In the genomic region with DNA sequence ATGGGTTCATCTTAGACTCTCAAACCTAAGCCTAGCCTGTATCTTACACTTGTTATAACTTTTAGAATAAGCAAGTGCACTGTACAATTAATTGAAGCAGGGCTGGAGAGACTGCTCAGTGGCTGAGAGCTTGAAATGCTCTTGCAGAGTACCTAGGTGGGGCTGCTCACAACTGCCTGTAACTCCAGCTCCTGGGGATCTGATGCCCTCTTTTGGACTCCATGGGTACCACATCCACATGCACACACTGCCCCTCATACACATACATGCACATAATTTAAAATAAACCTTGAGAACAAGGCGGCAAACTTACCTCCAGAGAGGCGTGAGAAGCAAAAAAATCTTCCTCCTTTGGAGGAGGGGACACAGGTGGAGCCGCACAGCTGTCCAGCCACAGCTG, we compare ENCODE assay signal across 11 mouse cellular contexts. TPM values are rescaled to one million over a fixed set of nuclear protein-coding genes. Genes with fewer than 3 reads are reported as not detected.
A peak's percentile ranks its signal among the peaks of the same experiment; 100 is the strongest.
DNase-seq lines count a peak whose midpoint lies in the region; ATAC-seq and TF ChIP-seq lines count a peak whose summit lies in the region.
"Had no signal": no experiment of that assay in that cellular context is flagged by ENCODE, and none has a peak within 500 bp of the region (broad histone marks: within the 10 kb centered on the region; RNA-seq: fewer than 3 reads in every experiment).

No protein-coding gene starts in this region.

- peak; percentile 42 for TF ChIP-seq CTCF in heart, postnatal 0 days (IDR thresholded peaks at IDR 0.05; ENCODE audit: low read depth)
- peak; percentile 52 for TF ChIP-seq CTCF in lung, adult 2 months (IDR thresholded peaks at IDR 0.05; ENCODE audit: insufficient read depth, low read length)
- no peak for TF ChIP-seq CTCF in thymus, adult 2 months (IDR thresholded peaks at IDR 0.05; ENCODE audit: borderline replicate concordance, control insufficient read depth, extremely low read depth, insufficient read depth, low read length, poor library complexity)

- DNase-seq in heart, postnatal 0 days (ENCODE audit: low spot score) = no peak
- no peak for DNase-seq in lung, adult 2 months
- DNase-seq in lung, postnatal 25 days (ENCODE audit: low spot score) = no peak
- DNase-seq in NIH3T3 (ENCODE audit: low read depth) = peak; percentile 49
- peak; percentile 27 for DNase-seq in lung, postnatal 36 days
- no peak for DNase-seq in thymus, adult 2 months
- DNase-seq: left cerebral cortex, postnatal 4 days; spleen, adult 18-20 months; thymus, postnatal 25 days had no signal

- H3K9ac ChIP-seq in heart, postnatal 0 days (replicated peaks; ENCODE audit: low read depth, low read length) = no peak overlapping the region
- H3K9ac ChIP-seq in heart, embryonic 12.5 days = no peak overlapping the region
- no peak overlapping the region for H3K9ac ChIP-seq in forebrain, embryonic 13.5 days

- peaks cover 74% of the 10 kb centered on the region for H3K36me3 ChIP-seq in heart, postnatal 0 days (replicated peaks; ENCODE audit: control insufficient read depth, insufficient read depth, low read length)
- peaks cover 89% of the 10 kb centered on the region for H3K36me3 ChIP-seq in heart, embryonic 12.5 days
- peaks cover 77% of the 10 kb centered on the region for H3K36me3 ChIP-seq in forebrain, embryonic 13.5 days (ENCODE audit: poor library complexity, severe bottlenecking)
- no peaks in the 10 kb centered on the region for H3K36me3 ChIP-seq in thymus, adult 2 months (ENCODE audit: control insufficient read depth, insufficient read depth, low read length)

- no peak overlapping the region for H3K27ac ChIP-seq in heart, postnatal 0 days (ENCODE audit: low read depth)
- no peak overlapping the region for H3K27ac ChIP-seq in heart, embryonic 12.5 days (ENCODE audit: poor library complexity, severe bottlenecking)
- H3K27ac ChIP-seq in forebrain, embryonic 13.5 days = no peak overlapping the region
- no peak overlapping the region for H3K27ac ChIP-seq in thymus, adult 2 months (ENCODE audit: control insufficient read depth, insufficient read depth, low read length)

- TF ChIP-seq POLR2A in lung, adult 2 months (IDR thresholded peaks at IDR 0.05; ENCODE audit: borderline replicate concordance, extremely low read depth, low read depth, low read length) = no peak
- no peak for TF ChIP-seq POLR2A in thymus, adult 2 months (IDR thresholded peaks at IDR 0.05; ENCODE audit: control insufficient read depth, extremely low read depth, insufficient read depth, low read length, poor library complexity)

- H3K4me1 ChIP-seq in heart, postnatal 0 days (ENCODE audit: control insufficient read depth, insufficient read depth) = no peaks in the 10 kb centered on the region
- no peaks in the 10 kb centered on the region for H3K4me1 ChIP-seq in heart, embryonic 12.5 days (replicated peaks)
- no peaks in the 10 kb centered on the region for H3K4me1 ChIP-seq in lung, adult 2 months (ENCODE audit: control insufficient read depth, insufficient read depth, low read length)
- H3K4me1 ChIP-seq in forebrain, embryonic 13.5 days = no peaks in the 10 kb centered on the region
- no peaks in the 10 kb centered on the region for H3K4me1 ChIP-seq in thymus, adult 2 months (replicated peaks; ENCODE audit: control insufficient read depth, insufficient read depth, low read length)

- no peaks in the 10 kb centered on the region for H3K9me3 ChIP-seq in heart, postnatal 0 days (replicated peaks; ENCODE audit: control insufficient read depth, low read length)
- H3K9me3 ChIP-seq in heart, embryonic 12.5 days (replicated peaks) = no peaks in the 10 kb centered on the region
- no peaks in the 10 kb centered on the region for H3K9me3 ChIP-seq in forebrain, embryonic 13.5 days (replicated peaks)

- no peak overlapping the region for H3K4me2 ChIP-seq in heart, postnatal 0 days (ENCODE audit: low read depth, low read length)
- H3K4me2 ChIP-seq in heart, embryonic 12.5 days = no peak overlapping the region
- no peak overlapping the region for H3K4me2 ChIP-seq in forebrain, embryonic 13.5 days

- ATAC-seq in heart, postnatal 0 days (ENCODE audit: insufficient read depth, low read depth) = no peak
- no peak for ATAC-seq in heart, embryonic 12.5 days (ENCODE audit: insufficient number of reproducible peaks, low FRiP score)
- no peak for ATAC-seq in forebrain, embryonic 13.5 days

- no peak for TF ChIP-seq EP300 in heart, postnatal 0 days (IDR thresholded peaks at IDR 0.05; ENCODE audit: low read depth)

- no peaks in the 10 kb centered on the region for H3K27me3 ChIP-seq in heart, postnatal 0 days (ENCODE audit: control insufficient read depth, insufficient read depth, low read length)
- H3K27me3 ChIP-seq in heart, embryonic 12.5 days (replicated peaks) = no peaks in the 10 kb centered on the region
- H3K27me3 ChIP-seq in forebrain, embryonic 13.5 days = no peaks in the 10 kb centered on the region
- no peaks in the 10 kb centered on the region for H3K27me3 ChIP-seq in thymus, adult 2 months (ENCODE audit: control insufficient read depth, insufficient read depth, low read length)

- H3K4me3 ChIP-seq in heart, postnatal 0 days (ENCODE audit: low read depth, low read length) = no peak overlapping the region
- no peak overlapping the region for H3K4me3 ChIP-seq in heart, embryonic 12.5 days
- no peak overlapping the region for H3K4me3 ChIP-seq in lung, adult 2 months (replicated peaks; ENCODE audit: extremely low read depth, low read depth, low read length)
- no peak overlapping the region for H3K4me3 ChIP-seq in forebrain, embryonic 13.5 days
- no peak overlapping the region for H3K4me3 ChIP-seq in thymus, adult 2 months (ENCODE audit: control insufficient read depth, insufficient read depth, low read length)

- WGBS in heart, postnatal 0 days = 88% methylated on average over 3 of the region's 3 CpGs
- 82% methylated on average over 3 of the region's 3 CpGs for WGBS in heart, embryonic 12.5 days
- WGBS in lung, adult 2 months = 88% methylated on average over 3 of the region's 3 CpGs
- WGBS in forebrain, embryonic 13.5 days = 80% methylated on average over 3 of the region's 3 CpGs
- 94% methylated on average over 3 of the region's 3 CpGs for WGBS in thymus, adult 2 months

RNA-seq across cellular contexts. Expression of gene Arfgap3, which starts 17.7 kb away (rescaled TPM):
- total RNA-seq in heart, postnatal 0 days (2014; rRNA removed; ENCODE audit: low replicate concordance) = 86.9 and 112 TPM in 2 replicates
- 22.4 and 25.4 TPM in 2 replicates for polyA plus RNA-seq in heart, postnatal 0 days (2015; fragmentation: Nextera tagmentation; extraction: Ambion mirVana)
- polyA plus RNA-seq in heart, embryonic 12.5 days (2016; fragmentation: Nextera tagmentation; extraction: Ambion mirVana) = 29.4 and 31.6 TPM in 2 replicates
- 27.2 and 31.1 TPM in 2 replicates for polyA plus RNA-seq in lung, adult 2 months (2012; rRNA removed)
- polyA plus RNA-seq in forebrain, embryonic 13.5 days (2015; fragmentation: Nextera tagmentation; extraction: Ambion mirVana) = 33.6 and 37.3 TPM in 2 replicates
- 15.0 and 23.0 TPM in 2 replicates for polyA plus RNA-seq in thymus, adult 2 months (2012; rRNA removed)

Comparison
In these comparisons a context has a peak if more than half of its experiments do, and no peak if none do; other contexts are left out.
1. DNase-seq: peak in NIH3T3 (single experiment) and lung, postnatal 36 days (single experiment); none in heart, postnatal 0 days (single experiment), lung, adult 2 months (single experiment), lung, postnatal 25 days (single experiment) and thymus, adult 2 months (single experiment).